Mouse (Mus musculus) brown adipose tissue, adult 24 weeks (tissue): ENCODE data around the gene Xpo4. TPM values are rescaled to one million over a fixed set of nuclear protein-coding genes. Genes with fewer than 3 reads are reported as not detected.

Source experiments
- H3K27ac ChIP-seq: fragments of 200-500 bp; replicated peaks from 2 replicates; pipeline ENCODE4 v1.5.1; 2012; ENCODE audit warnings: low read depth, mild to moderate bottlenecking, low read length
- H3K4me1 ChIP-seq: fragments of 200-500 bp; 2 replicates; pipeline ENCODE4 v1.6.1; 2012; ENCODE audit warnings: low read length, mixed read lengths; ENCODE audit not compliant: control insufficient read depth, insufficient read depth, insufficient read length
- H3K4me3 ChIP-seq: fragments of 200-500 bp; 2 replicates; pipeline ENCODE4 v1.5.1; 2012; ENCODE audit warnings: low read depth, mild to moderate bottlenecking, low read length, moderate library complexity; ENCODE audit not compliant: insufficient read depth
- polyA plus RNA-seq: library from polyadenylated mRNA; stranded (reverse); fragments of >200 nt; gene quantifications from 2 replicates; pipeline ENCODE4 v1.2.4, GENCODE M21; 2012; ENCODE audit not compliant: missing spikeins, insufficient read depth, insufficient read length

Gene Xpo4
- 5.5 and 5.9 TPM in 2 replicates for polyA plus RNA-seq

DNA sequence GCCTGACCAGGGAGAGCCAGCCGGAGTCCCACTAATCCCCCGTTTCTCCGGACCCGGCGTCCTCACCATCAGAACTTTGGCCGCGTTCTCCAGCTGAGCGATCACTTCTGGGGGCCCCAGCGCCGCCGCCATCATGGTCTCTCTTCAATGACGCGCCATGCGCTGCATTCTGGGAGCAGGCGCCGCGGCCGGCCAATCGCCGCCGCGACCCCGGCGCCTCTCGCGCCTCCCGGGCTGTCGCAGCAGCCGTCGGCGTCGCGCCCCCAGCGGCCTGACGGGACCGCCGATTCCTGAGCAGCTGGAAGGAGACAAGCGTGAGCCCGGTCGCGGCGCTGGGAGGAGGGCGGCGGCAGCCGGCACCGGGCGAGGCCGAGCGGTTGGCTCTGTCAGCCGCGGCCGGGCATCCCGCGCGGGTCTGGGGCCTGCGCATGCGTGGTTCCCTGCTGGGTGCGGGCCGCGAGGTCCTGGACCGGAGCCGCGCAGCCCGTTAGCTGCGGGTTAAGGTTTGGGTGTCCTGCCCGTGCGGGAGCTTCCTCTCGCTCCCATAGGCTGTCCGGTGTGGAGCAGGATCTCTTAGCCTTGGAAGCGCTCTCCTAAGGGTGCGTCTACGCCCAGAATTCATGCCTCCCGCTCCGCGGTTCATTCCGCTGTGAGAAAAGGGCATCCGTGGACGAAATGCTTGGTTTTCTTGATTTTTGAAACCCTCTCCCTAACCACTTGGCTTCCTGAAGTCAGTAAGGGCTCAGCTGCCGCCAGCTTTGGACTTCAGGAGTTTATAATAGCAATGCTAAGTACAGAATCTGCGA, at the start of gene Xpo4:
Xpo4 (minus strand) TSS at position 609 of the 806 bp plus-strand sequence.
- no peaks in the 10 kb centered on the region for H3K4me1 ChIP-seq
- peak within 1 kb of the TSS; percentile 77 for H3K27ac ChIP-seq
- H3K4me3 ChIP-seq, result peak within 1 kb of the TSS; percentile 83

DNA sequence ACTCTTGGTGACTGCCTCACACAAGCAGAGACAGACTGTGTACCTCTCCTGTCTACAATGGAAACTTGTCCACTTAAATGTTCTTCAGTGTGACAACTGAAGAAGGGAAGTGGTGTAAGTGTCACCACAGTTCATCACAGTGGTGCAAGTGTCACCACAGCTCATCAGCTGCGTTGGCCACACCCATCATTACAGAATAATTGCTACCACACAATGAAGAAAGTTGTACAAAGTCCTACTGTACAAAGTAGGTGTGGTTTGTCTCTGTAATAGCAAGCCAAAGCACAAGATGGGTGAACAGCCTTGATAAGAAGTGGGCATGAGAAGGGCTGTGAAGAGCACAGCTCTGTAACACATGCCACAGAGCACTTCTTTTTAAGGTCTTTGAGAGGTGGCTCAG, 47.7 kb upstream of the Xpo4 start:
- Histone ChIP-seq H3K4me3 (no peak overlapping the region), H3K4me1 (peaks cover 34% of the 10 kb centered on the region), H3K27ac (no peak overlapping the region)

DNA sequence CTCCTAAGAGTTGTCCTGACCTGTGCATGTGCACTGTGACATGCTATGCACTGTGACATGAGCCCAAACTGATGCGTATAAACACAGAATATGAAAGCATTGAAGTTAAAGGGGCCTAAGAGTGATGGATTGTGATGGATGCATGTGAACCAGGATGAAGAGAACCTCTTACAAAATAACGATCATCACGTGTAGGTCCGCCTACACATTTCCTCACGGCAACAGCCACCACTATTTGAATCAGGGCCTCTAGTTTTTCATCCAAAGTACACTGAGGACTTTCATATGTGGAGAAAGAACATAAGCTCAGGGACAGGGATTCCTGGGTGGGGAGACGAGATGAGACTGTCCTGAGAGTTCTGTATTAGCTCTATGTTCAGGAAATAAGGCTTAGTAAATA, 45.8 kb upstream of the Xpo4 start:
- Histone ChIP-seq H3K4me3 (no peak overlapping the region), H3K4me1 (peaks cover 49% of the 10 kb centered on the region), H3K27ac (no peak overlapping the region)

DNA sequence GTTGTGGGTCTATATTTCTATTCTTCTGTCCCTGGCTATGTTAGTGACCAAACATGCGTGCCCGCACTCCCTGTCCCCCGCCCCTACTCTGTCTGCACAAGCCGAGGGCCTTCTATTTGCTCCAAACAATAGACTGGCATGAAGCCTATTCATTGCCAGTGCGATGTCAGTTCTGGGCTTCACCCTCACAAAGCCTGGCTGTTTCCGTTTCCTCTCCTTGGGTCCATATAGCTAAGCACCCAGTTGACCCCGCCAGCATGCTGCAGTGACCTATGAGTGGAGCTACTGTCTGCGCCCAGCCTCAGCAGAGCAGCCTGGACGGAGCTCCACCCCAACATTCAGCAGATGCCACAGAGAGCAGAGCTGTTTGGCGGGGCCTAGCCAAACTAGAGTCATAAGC, 43.9 kb upstream of the Xpo4 start:
- Histone ChIP-seq H3K4me3 (no peak overlapping the region), H3K4me1 (peaks cover 53% of the 10 kb centered on the region), H3K27ac (peak overlapping the region; percentile 27)

DNA sequence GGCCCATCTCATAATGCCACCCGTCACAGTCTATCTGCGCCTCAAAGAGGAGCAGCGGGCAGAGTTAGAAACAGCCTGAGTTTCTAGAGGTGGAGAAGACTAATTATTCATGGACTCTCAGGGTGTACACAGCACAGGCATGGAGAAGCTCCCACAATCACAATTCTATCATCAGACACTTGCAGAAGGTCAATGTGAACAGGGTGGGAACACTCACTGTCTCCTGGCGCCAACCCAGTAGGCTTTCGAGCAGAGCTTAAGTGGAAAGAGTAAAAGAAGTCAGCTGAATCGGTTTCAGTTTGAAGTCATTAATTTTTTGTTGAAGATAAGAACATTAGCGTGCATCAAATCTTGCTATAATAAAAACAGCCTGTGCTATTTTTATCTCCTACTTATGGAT, 43.4 kb upstream of the Xpo4 start:
- Histone ChIP-seq H3K27ac (peak overlapping the region; percentile 40; the same call in 1 of the 2 replicates), H3K4me1 (peaks cover 53% of the 10 kb centered on the region), H3K4me3 (no peak overlapping the region)

DNA sequence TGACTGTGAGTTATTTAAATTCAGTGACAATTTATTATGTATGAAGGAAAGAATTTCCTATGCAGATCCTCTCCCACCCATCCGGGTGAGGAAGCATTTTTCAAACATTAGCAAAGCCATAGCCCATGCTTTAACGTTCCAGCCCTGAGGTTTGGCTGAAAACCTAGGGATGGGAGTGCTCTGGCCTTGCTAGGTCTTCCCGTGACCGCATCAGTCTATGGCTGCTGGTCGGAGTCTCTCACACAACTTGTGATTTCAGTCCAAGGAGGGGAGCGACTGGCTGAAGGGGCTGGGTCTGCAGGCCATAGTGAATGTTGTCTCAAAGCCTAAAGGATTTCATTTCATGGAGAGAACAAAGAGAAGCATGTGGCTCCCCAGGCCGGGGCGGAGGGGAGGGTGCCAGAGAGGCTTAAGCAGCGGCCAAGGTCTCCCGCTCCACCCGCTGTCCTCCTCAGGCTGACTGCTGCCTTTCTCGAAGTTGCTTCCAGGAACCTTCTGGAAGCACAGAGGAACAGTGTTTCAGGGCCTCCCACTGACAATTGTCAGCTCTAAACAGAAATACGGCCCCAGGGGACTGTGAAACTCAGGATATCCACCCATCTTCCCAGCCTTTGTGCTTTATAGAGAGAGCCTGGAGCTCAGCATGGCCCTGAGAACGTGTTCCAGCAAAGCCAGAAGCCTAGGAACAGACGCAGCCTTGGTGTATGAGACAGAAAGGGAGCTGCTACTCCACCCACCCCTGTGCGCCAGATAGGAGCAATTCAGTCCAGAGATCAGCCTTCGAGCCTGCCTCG, 42.1 kb upstream of the Xpo4 start:
- Histone ChIP-seq H3K27ac (peak overlapping the region; percentile 75), H3K4me1 (peaks cover 44% of the 10 kb centered on the region), H3K4me3 (no peak overlapping the region)

DNA sequence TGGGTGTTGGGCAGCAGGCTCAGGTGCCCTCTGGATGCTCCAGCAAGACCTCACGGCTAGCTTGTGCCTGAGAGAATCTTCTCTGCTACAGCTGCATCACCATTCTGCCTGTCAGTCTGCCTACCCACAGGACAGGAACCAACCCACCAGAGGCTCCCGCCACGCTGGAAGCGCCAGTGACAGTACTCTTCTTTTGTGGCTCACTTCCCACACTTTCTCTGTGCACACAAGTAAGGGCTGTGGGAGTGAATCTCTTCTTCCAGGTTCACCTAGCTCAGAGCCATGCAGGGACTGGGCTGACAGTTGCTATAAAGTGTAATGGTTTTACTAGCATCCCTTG, 41.5 kb upstream of the Xpo4 start:
- Histone ChIP-seq H3K4me1 (peaks cover 40% of the 10 kb centered on the region), H3K27ac (peak overlapping the region; percentile 43), H3K4me3 (no peak overlapping the region)

DNA sequence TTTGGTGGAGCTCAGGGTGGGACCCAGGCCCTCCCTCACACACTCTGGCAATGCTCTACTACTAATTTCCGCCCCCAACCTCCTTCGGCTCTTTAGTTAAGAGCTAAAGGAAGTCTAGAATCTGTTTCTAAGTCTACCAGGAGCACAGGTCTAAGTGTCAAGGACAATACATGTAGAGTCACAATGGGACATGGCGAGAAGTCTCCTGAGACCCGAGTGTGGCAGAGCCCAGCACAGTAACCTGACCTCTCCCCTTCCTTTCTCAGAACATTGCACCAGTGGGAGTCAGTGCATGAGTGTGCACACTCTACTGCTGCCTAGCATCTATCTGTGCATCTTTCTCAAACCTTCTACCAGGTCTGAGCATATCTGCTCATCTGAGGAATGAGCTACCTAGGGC, 40.5 kb upstream of the Xpo4 start:
- Histone ChIP-seq H3K4me1 (peaks cover 32% of the 10 kb centered on the region), H3K27ac (no peak overlapping the region), H3K4me3 (no peak overlapping the region)

DNA sequence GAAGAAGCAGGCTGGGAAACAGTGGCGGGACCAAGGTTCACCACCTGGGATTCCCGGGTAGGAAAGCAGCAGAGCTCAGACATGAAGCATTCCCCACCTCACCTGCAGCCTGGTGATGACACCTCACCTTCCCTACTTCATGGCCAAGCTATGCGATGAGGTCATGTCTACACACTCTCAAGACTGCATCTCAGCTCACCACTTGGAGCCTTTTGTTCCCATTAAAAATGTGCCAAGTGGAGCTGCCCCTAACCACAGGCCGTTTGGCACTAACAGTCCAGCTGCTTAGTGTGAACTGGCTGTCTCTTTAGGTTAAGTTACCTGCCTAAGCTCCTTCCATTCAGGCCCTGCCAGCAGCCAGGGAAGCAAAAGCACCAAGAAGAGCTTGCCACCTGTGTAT, 39.8 kb upstream of the Xpo4 start:
- H3K27ac ChIP-seq, result no peak overlapping the region
- peaks cover 31% of the 10 kb centered on the region for H3K4me1 ChIP-seq
- H3K4me3 ChIP-seq, result no peak overlapping the region

DNA sequence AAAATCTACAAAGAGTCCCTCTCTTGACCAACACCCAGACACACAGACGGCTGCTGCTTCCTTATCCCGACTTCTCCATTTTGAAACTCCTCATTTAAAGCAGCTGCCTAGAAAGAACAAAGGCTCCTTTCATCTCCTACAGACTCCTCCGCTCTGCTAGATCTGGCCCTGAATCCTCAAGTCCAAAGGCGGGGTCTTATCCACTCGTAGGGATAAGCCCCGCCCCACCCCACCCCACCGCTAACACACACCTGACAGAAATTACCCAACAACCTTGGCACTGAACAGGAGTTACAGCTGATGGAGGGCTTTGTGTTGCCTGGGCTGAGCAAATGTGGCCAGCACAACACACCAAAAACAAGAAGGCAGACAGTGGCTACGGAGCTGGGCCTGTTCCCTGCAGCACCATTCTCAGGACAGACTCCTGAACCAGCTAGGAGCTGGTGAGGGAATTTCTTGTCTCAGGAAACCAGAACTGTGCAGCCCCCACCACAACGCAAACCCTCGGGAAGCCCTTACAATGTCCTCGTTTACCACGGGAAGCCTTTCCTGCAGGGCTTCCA, 36.8 kb upstream of the Xpo4 start:
- Histone ChIP-seq H3K4me3 (no peak overlapping the region), H3K4me1 (peaks cover 14% of the 10 kb centered on the region), H3K27ac (no peak overlapping the region)

DNA sequence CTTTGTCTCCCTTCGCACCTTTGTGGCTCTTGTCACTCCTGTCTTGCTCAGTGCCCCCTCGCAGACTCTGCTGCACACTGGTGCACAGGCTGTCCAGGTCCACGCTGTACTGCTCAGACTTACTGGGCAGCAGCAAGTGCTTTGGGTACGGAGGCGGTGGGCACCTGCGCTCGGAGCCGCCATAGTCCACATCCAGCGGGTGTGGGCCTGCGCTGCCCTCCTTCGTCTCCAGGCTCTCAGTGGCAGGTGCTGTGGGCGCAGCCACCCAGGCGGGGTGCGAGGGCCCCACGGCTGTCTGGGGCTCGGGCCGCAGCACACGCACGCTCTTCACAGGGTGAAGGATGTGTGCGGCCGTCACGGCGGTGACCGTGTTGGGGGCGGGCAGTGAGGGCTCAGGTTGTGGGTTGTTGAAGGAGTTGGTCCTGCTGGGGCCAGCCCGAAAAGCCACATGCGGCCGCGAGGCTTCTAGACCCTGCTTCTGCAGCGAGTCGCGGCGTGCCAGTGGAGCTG, 34.3 kb upstream of the Xpo4 start:
- Histone ChIP-seq H3K4me3 (no peak overlapping the region), H3K27ac (no peak overlapping the region), H3K4me1 (no peaks in the 10 kb centered on the region)

DNA sequence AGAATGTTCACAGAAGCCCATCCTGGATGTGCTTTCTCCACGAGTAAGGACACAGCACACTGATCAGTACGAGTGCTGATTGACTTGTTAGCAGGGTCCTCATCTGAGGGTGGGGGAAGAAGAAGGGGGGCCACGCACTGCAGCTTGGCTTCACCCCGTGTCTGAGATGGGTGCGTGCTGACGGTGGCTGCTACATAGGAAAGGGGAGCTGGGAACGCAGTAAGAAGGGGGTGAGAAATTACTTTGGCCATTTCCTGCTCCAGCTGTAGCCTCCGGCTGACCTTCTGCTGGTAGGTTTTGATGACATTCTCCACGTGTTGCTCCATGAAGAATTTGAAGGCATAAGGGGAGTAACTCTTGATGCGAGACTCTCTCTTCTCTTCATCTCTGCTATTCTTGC, 33.8 kb upstream of the Xpo4 start:
- no peaks in the 10 kb centered on the region for H3K4me1 ChIP-seq
- no peak overlapping the region for H3K4me3 ChIP-seq
- H3K27ac ChIP-seq, result no peak overlapping the region

DNA sequence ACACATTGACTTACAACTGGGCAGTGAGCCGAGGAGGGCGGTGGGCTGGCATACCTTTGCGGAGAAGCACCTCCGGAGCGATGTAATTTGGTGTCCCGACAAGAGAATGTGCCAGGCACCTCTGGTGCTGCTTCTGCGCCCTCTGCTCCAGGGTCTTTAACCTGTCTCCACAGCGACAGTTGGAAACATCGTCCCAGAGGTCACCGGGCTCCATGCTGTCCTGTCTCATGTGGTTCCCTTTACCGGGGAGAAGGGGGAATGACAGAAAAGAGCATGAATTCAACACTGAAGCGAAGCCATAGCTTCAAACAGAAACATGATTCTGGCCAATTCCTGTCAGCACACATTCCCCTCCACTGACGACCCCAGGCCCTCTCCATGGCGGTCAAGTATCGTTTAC, 30.8 kb upstream of the Xpo4 start:
- H3K4me1 ChIP-seq, result no peaks in the 10 kb centered on the region
- no peak overlapping the region for H3K27ac ChIP-seq
- H3K4me3 ChIP-seq, result no peak overlapping the region

DNA sequence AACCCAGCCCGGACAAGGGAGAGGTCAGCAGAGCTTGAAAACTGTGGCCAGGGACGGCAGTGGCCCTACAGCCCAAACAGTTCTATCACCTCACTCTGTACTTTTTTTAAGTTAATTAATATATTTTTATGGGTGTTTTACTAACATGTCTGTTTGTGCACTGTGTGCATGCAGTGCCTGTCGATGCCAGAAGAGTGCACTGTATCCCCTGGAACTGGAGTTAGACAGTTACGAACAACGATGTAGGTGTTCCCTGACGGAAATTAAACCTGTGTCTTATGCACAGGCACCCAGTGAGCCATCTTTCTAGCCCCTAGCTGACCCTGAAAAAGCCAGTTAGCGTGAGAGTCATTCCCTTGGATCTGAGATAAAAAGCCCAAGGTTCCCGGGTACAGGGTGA, 30.3 kb upstream of the Xpo4 start:
- Histone ChIP-seq H3K27ac (no peak overlapping the region), H3K4me3 (no peak overlapping the region), H3K4me1 (no peaks in the 10 kb centered on the region)

DNA sequence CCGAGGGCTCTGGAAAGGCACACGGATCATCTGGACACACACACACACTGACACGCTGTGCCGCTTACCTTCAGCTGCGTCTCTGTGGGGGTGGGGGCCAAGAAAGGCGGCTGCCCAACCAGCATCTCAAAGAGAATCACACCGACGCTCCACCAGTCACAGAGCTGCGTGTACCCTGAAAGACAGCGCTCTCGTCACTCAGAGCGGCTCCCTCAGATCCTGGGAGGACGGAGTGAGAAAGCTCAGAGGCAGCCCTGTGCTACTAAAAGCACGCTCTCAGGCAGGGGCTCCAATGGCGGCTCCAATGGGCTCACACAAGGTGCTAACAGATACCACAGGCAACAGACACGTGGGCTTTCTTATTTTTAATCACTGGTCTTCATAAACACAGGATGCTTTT, 29.0 kb upstream of the Xpo4 start:
- Histone ChIP-seq H3K27ac (no peak overlapping the region), H3K4me1 (no peaks in the 10 kb centered on the region), H3K4me3 (no peak overlapping the region)
